Mouse (Mus musculus): ENCODE measurements at regions not wholly inside any gene's neighbourhood (a gene's known extent, or its start where the extent isn't known, plus 50 kb on each side); places are given as distances from the start of the nearest gene placed in this dataset.
"Not testable (repeated sequence)": the region's sequence is repeated elsewhere in the genome, so short reads cannot be mapped to it uniquely, and the experiment has no call there.

DNA sequence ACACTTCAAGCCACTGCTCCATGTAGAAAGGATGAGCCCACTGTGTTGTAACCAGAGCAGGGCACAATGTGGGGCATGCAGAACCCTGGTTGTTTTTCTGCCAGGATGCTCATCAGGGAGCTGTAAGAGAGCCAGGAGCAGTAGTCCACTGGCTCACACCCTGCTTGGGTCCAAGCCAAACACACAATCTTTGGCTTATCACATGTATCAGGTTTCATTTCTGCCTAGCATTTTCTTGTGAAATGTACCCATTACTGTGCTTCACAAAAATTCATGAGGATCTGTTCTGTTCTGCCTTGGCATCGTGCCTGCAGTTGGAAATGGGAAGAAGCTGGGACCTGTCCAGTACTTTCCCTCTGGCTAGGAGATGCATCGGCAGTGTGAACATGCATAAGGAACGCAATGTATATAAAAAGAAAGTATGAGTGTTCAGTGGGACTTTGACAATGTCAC lies 491.6 kb upstream of the Igfbp3 start:
- no peak for DNase-seq

GRCm38 (mm10) chr11:7697591-7697990 lies 483.9 kb upstream of the Igfbp3 start:
- DNase-seq: no peak

GRCm38 (mm10) chr11:7689701-7690100 lies 476.0 kb upstream of the Igfbp3 start:
- not testable (repeated sequence) for DNase-seq

- DNase-seq: peak; percentile 35
These were observed 459.1 kb upstream of the Igfbp3 start for GRCm38 (mm10) chr11:7672821-7673220.

GRCm38 (mm10) chr11:7630637-7631036 lies 416.9 kb upstream of the Igfbp3 start:
- DNase-seq: no peak

DNA sequence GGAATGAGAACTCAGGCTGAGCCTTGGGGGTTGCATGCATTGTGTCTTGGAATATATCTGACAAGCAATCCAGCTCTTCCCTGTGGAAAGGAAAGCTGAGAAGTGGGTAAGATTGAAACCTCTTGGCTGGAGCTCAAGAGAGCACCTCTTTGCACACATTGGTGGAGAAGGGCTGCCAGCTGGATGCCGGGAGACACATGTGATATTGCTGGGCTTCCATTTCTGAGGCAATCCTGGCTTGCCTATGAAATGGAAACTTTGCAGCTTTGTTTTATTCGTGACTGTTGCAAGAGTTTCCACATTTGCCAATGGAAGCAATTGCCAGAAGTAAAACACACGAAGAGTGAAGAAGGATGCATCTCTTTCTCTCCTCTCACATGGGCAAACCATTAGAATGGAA lies 411.5 kb upstream of the Igfbp3 start:
- no peak for DNase-seq

DNA sequence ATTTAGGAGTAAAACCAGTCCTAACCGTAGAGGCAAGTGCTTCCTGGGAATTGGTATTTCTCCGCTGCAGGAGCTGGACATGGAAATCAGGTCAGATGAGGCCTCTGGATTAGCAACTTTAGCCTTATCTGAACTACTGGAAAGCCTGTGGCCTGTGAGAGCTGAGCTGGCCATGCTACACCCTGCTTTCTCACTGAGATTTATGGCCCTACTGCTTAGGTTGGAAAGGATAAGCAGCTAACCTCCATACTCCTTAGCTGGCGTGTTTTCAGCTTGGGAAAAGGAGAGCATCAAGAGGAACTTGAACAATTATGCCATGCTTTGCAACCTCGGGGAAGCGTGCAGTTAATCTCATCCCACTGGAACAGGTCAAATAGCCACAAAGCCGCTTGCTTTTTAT lies 406.6 kb upstream of the Igfbp3 start:
- no peak for DNase-seq

DNA sequence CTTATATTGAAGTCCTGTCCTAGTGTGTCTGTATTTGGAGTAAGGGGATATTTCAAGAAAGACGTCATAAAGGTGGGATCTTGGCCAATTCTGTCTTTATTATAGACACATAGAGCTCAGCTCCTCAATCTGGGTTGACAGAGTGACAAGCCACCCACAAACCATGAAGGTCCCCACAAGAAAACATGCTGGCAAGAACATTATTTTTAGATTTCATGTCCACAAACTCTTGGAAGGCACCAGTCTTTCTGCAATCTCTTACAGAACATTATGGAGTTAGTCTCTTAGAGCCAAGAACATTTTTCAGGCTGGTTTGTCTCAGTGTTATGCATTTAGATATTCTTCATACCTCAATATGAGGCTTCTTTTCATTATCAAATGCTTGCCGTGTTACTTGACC lies 397.0 kb upstream of the Igfbp3 start:
- DNase-seq: no peak

GRCm38 (mm10) chr11:7609921-7610320 lies 396.2 kb upstream of the Igfbp3 start:
- DNase-seq: peak; percentile 66

GRCm38 (mm10) chr11:7606652-7607051 lies 392.9 kb upstream of the Igfbp3 start:
- no peak for DNase-seq

DNA sequence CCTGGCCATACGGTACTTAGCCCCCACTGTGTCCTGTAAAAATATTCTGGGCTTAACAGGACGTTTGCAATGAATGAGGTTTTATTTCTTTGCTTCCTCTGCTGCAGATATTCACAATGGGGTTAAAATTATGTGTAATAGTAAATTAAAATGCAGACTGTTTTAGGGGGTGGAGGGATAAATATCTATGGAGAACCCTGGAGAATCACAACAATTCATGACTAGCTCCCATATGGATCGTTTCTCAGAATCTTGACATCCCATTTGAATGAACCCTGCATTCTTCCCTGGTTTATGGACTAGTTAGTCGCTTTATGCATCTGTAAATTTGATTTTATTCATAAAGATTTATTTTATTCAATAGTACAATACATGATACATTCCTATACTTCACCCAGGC lies 378.3 kb upstream of the Igfbp3 start:
- no peak for DNase-seq

DNA sequence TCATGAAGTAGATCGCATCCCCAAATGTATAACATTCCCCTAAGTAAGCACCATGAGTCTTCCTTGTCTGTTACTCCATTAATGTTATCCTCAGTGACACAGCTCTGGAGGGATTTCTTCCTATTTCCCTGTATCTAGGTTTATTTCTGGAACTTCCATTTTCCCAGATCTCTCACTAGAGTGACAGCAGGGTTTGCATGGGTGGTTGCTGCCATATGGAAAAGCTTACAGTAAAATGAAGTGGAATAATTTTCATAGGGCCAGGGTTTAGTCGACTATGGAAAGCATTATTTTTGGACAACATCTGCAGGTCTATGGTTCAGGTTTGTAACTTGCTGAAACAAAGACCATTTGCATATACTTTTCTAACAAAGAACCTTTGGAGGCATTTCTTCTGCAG lies 369.6 kb upstream of the Igfbp3 start:
- DNase-seq: no peak

DNA sequence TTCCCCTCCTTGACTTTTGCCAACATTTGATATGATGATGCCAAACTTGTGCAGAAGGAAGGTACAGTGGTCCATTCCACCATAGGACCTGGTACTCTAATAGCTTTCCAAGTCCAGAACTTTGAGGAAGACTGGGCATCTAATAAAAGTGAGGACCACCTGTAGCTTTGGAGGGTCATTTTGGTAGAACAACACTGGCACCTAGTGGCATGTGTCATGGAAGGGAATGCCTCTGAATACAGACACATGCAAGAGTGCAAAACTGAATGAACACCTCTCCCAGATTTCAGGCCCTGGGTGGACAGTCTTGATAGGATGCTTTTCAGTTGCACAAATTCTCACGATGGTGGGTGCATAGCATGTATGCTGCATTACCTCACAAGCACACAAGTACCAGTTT lies 354.8 kb upstream of the Igfbp3 start:
- peak; percentile 57 for DNase-seq

DNA sequence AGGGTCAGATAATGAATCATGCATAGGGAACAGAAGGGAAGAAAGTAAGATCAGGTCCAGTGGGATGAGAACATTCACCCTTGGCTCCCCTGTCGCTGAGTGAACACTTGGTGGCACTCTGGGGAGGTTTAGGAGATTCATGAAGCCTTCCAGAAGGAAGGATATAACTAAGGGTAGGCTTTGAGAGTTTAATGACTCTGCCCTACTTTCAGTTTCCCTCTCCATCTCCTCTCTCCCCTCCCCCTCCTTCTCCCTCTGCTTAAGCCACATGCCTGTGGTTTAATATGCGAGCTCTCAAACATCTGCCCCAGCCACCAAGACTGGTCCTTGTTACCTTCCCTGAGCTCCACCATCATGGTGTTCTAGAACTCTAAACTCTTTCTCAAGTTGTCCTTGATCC lies 348.3 kb upstream of the Igfbp3 start:
- DNase-seq: peak; percentile 32

DNA sequence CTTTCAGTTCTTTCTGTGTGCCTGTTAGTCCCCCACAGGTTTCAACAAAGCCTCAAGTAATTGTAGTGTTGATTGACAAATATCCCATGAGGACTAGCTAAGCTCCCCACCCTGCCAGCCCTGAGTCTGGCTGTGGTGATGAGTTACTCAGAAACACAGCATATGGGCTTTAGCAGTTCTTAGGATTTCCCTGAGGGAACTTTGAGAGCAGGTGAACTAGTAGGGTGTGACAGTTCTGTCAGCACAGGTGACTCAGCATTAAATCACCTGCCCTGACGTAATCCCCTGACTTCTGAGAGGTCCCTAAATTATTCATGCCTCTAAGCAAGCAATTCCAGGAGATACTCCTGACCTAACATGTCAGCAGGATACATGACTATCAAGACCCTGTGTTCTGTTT lies 347.7 kb upstream of the Igfbp3 start:
- DNase-seq: no peak

DNA sequence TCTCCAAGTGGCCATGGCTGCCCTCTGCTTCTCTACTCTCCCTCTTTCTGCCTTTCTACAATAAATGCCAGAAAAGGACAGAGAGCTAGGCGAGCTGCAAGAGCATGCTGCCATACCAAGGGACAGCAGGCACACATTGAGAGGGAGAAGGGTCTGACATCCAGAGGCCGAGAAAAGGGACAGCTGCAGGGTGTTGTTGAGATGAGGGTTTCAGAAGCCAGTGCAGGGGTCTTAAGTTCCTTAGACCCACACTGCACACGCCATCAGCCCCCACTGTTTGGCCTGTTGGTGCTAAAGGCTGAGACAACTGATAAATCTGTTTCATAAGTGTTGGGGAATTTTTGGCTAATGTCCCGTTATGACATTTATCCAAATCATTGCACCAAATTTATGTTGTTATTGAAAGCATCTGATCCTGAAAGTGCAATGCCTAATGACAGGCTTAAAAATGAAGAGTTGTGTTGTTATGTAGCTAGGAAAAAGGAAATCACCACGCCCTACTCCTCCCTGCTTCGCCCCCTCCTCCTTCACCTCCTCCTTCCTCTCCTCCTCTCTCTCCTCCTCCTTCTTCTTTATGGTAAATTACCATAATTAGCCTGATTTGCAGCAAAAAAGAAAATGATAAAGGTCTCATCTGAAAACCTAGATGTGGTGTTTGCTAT lies 342.0 kb upstream of the Igfbp3 start:
- peak; percentile 28 for DNase-seq

GRCm38 (mm10) chr11:7552154-7552553 lies 338.4 kb upstream of the Igfbp3 start:
- DNase-seq: no peak

GRCm38 (mm10) chr11:7547796-7548195 lies 334.1 kb upstream of the Igfbp3 start:
- peak; percentile 18 for DNase-seq

GRCm38 (mm10) chr11:7545621-7546020 lies 331.9 kb upstream of the Igfbp3 start:
- DNase-seq: no peak

GRCm38 (mm10) chr11:7534590-7534989 lies 320.9 kb upstream of the Igfbp3 start:
- DNase-seq: no peak

- no peak for DNase-seq
These were observed 319.6 kb upstream of the Igfbp3 start for GRCm38 (mm10) chr11:7533327-7533726.

DNA sequence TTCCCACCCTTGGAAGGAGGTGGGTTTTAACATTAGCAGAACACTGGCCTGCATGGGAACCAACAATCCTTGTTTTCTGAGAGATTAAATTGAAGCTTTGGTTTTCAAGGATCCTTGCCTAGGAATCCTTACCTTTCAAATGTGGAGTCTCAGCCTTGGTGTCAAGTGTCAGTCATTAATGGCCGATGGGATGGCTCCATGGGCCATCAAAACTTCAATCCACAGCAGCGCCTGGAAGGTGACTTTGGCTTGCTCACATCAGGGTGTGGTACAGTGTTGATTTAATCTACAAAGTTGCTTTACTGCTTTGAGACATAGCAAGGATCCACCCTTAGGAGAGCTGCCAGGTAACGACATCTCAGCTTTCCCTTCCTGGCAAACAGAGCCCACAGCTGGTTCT lies 318.1 kb upstream of the Igfbp3 start:
- no peak for DNase-seq

DNA sequence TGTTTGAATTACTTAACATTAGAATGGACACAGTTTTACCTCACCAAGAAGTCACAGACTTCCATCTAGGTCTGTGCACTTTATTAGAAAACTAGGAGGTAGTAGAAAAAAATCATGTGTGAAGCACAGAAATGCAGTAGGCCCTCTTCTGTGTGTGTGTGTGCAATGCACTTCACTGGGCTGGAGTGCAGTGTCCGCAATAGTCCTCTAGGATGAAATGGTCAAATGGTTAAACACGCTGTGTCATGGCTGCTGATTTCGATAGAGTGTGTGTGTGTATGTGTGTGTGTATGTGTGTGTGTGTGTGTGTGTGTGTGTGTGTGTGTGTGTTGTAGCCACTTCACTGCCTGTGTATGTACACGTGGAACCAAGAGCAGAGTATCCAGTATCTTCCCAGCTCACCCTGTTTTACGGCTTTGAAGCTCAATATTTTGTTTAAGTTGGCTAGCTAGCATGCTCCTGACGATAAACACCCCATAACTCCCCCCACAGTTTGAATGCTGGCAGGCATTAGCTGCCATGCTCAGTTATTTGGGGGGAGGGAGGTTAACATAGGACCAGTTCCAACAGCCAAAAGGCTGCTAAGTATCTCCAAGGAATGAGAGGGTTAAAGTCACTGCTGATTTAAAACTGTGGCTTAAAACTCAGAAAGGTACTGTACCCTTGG lies 316.9 kb upstream of the Igfbp3 start:
- no peak for DNase-seq

- DNase-seq: no peak
These were observed 305.8 kb upstream of the Igfbp3 start for GRCm38 (mm10) chr11:7519556-7519955.

DNA sequence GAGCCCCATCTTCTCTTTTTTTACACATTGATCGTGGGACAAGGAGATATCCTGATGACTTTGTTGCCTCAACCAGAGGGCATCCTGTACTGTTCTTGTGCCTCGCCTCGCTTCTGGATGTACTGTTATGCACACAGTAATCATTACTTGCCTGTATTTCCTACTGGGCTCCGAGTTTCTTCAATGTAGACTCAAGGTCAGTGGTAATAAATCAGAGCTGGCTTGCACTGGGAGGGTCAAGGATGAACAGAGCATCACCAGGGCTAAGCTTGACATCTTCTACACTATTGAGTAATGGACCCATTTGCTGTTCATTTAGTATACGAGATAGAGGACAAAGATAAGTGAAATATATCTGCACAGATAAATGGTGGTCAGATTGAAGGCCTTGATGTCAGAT lies 295.1 kb upstream of the Igfbp3 start:
- no peak for DNase-seq

Data from kidney, postnatal 10 days (tissue).